Mouse (Mus musculus): ENCODE data around the gene Syce3.

The Syce3 gene

DNA sequence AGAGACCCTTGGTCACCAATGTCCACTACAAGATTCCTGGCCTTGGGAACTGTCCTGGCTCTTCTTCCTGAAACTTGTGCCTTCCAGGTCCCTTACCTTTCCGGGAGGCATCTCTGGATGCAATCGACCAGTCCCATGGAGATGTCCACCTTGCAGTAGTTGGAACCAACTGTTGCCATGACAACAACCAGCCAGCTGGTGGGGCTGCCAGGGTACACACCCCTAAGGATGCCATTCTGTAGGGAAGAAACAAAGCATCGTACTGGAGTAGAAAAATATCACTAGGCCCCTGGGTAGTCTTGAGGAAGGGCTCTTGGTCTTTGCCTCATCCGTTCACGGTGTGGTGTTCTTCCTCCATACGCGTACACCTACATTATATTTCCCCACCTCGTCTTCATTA is 14.3 kb upstream of the Syce3 start:
- DNase-seq (ENCODE audit: low read depth, low spot score): no peak

DNA sequence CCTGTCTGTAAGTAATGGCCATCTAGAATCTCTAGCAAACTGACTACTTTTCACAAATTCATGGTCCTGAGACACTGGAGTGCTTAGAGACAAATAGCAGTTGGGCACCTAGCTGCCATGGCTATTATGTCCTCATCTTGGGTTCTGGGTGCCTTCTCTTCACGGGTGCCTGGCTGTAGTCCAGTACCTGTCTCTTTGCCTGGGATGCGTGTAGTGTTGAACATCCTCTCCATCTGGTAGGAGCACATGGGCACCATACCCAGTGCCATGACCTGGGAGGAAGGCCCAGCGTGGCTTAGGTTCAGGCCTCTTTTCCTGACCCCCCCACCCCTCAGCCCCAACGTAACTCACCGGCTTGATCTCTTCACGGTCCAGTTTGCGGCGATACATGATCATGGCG is 11.6 kb upstream of the Syce3 start:
- DNase-seq (ENCODE audit: low read depth, low spot score): no peak

DNA sequence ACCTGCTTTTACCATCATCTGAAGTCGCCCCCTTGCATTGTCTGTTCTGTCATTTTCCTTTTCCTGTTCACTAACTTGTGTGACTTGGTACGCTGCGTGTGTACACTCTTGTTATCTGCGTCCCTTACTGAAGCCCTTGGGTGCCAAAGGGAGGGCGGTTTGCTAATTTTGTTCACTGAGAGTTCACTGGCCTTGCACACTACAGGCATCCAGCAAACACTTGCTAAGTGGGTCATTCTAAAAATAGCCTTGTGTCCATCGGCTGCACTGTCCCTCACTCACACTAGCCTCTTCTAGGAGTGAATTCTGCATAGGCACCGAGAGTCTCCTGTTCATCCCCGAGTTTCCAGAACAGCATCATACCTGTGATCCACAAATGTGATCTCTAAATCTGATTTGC is 5.0 kb upstream of the Syce3 start:
- DNase-seq (ENCODE audit: low read depth, low spot score): no peak

DNA sequence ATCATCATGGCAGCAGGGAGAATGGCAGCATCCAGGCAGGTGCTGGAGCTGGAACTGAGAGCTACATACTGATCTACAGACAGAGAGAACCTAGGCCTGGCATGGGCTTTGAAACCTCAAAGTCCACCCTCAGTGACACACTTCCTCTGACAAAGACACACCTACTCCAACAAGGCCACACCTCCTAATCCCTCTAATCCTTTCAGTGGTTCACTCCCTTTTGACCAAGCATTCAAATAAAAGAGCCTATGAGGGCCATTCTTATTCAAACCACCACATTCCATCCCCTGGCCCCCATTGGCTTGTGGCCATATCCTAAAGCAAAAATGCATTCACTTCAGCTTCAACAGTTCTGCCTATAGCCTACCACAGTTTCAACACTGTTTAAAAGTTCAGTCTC is 3.6 kb downstream of the Syce3 start:
- DNase-seq (ENCODE audit: low read depth, low spot score): no peak

DNA sequence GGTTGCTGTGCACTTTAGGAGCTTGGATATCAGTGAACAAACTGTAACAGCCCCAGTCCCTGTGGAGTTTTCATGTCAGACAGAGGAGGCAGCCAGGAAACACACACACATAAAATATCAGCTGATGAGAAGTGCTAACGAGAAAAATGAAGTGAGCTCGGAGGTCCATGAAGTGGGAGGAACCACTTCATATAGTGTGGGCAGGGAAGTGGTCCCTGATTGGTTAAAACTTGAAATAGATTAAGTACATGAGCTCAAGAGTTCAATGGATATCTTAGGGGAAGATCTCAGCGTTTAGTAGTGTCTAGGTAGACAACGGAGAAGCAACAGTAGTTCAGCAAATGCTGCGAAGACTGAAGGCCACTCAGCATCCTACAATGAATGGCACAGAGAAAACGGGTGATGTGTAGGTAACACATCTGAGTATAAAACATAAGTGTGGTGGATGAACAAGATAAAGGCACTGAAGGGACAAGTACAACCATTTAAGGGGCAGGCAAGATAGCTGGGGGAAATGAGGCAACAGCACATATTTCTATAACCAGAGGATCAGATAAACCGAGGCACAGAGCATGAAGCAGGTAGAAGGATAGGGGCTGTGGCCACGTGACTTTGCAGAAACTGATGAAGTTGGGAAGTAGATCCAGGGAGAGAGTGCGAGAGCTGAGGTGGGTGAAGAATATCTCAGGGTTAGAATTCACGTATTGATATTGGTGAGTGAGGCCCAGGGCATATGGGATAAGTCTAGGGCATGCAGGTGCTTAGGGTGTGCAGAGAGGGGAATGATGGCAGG is 5.3 kb downstream of the Syce3 start:
- no peak for DNase-seq (ENCODE audit: low read depth, low spot score)

DNA sequence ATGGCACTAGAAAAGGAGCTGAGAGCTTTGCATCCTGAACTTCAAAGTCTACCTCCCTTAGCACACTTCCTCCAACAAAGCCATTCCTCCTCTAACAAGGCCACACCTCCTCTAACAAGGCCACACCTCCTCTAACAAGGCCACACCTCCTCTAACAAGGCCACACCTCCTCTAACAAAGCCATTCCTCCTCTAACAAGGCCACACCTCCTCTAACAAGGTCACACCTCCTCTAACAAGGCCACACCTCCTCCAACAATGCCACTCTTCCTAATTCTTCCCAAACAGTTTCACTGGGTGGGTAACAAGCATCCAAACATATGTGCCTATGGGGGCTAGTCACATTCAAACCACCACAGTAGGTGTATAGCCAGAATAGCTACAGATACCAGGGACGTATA is 7.8 kb downstream of the Syce3 start:
- DNase-seq (ENCODE audit: low read depth, low spot score): no peak

DNA sequence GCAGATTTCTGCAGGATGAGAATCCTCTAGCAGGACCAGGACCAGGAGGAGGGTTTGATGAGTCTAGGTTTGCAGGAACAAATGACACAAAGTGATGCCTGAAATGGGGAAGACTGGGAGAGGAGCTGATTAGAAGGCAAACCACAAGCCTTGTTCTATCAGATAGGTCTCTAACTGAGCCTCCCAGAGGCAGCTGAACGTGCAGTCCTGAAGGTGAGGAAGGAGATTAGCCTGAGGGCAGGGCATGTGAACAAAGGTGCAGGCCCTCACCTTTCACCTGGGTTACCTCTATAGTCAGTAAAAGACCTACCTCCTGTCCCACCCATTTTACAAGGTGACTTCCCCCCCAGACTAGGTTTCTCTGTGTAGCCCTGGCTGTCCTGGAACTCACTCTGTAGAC is 10.6 kb downstream of the Syce3 start:
- no peak for DNase-seq (ENCODE audit: low read depth, low spot score)

DNA sequence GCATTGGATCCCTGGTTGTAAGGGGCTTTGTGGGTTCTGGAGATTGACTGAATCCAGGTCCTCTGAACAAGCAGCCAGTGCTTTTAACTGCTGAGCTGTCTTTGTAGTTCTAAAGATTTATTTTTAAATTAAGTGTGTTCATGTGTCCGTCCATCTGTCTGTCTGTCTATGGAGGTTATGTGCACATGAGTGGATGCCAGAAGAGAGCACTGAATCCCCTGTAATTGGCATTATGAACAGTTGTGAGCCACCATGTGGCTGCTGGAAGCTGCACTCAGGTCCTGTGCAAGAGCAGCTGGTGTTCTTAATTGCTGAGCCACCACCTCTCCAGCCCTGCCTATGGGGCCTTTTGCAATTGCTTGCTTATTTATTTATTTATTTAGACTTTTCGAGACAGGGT is 12.2 kb downstream of the Syce3 start:
- no peak for DNase-seq (ENCODE audit: low read depth, low spot score)

DNA sequence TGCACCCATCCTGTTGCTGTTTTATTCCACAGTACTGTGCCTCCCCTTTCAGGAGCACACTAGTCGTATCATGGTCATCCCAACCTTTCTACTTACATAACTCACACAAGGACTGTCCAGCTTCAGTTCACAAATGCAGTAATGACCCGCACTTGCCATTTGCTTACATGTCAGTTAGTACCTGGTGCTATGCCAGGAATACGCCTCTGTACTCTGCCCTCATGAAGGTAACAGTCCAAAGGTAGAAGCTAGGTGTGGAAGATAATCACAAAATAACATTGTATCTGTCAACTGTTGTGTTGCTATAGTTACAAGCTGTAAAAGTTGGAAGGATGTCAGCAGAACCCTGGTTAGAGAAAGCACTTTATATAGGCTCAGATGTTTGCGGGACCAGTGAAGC is 13.4 kb downstream of the Syce3 start:
- DNase-seq (ENCODE audit: low read depth, low spot score): no peak

DNA sequence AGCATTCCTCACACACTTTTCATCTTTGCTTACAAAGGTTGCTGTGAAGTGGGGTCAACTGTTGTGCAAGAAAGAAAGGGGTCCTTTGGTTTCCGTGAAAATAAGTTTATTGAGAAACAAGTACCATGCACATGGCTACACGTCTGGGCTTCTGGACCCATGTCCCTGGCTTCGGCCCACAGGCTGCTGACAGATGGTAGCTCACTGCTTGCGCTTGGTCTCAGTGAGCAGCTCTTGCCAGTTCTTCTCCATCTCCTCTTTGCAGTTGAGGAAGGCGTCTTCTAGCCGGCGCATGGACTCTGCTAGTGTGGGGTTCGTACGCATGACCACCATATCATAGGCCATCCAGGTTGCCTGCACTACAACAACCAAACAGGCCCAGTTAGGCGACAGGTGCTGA is 20.2 kb downstream of the Syce3 start:
- DNase-seq (ENCODE audit: low read depth, low spot score): no peak

DNA sequence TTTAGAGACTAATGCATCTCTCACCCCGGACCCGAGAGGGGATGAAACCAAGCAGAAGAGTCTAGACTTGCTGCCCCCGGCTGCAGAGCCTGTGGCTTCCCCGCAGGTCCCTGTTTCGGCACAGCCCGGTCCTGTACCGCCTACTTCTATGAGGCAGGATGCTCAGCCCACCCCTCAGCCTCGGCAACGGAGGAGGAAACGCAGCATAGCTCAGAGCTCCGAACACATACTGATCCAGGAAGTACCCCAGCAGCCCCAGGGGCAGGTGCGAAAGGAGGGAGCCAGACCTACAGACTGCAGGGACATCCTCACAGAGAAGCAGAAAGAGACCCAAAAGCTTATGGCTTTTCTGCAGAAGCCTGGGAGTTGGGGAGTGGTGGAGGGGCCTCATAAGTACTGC is 23.2 kb downstream of the Syce3 start:
- DNase-seq (ENCODE audit: low read depth, low spot score): no peak

DNA sequence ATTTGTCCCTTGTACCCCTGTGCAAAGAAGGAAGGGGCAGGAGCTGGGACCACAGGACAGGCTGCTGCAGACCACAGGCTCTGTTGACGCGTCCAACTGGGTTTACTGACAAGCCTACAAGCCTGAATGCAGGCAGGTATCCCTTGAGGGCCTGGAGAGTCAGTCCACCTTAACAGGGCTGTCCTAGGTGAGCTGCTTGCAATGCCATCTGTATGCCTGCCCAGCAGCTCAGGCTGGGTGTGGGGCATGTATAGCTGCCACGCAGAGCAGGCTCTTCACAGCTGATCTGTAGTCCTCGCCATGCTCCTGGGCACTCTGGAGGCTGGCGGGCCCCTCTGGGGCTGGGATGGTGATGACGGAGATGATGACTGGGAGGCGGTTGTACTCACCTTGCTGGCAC is 25.7 kb downstream of the Syce3 start, which contains the start of gene Klhdc7b:
Gene Klhdc7b (plus strand): TSS at position 301 of the 400 bp plus-strand sequence.
- DNase-seq (ENCODE audit: low read depth, low spot score): no peak

DNA sequence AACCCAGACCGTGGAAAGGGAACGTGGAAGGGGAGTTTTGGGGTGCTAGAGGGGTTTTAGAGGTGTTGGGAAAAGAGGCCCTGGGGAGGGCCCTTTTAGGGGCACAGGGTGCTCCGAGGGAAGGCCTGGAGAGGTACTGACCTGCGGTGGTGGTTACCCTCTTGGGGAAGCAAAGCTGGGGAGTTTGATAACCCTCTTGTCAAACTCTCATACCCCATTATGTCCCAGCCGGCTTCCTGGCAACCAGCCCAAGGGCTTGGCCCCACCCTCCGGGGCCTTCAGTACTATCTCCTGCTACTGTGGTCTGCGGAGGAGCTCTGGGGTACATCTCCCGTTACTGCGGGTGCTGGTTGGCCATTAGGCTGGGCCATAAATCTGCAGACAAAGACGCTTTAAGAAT is 30.9 kb downstream of the Syce3 start:
- no peak for DNase-seq (ENCODE audit: low read depth, low spot score)

DNA sequence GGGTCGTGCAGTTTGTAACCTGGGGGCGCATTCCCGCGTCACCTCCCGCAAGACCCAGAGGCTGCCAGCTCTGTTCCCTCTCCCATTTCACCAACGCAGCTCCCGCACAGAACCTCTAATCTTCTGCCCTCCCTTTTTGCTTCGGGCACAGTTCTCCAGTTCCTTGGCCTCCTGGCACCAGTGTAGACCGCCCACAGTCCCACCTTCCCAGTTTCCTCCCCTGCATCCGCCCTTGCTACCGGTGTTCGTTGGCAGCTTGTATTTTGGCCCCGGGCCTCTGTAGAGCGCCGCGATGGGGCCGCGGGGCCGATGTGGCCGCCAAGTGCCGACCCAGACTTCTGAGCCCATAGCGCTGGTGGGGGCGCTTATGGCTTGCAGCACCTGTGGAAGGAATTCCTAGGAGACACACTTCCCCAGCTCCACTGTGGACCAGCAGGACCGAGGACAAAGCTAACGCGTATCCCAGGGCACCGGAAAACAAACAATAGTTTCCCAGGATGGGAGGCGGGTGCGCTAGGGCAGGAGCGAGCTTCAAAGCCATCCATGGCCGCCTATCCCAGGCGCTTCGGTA is 31.4 kb downstream of the Syce3 start, which contains the start of gene Odf3b:
Gene Odf3b (minus strand): TSS at position 452 of the 571 bp plus-strand sequence.
- DNase-seq (ENCODE audit: low read depth, low spot score): no peak

DNA sequence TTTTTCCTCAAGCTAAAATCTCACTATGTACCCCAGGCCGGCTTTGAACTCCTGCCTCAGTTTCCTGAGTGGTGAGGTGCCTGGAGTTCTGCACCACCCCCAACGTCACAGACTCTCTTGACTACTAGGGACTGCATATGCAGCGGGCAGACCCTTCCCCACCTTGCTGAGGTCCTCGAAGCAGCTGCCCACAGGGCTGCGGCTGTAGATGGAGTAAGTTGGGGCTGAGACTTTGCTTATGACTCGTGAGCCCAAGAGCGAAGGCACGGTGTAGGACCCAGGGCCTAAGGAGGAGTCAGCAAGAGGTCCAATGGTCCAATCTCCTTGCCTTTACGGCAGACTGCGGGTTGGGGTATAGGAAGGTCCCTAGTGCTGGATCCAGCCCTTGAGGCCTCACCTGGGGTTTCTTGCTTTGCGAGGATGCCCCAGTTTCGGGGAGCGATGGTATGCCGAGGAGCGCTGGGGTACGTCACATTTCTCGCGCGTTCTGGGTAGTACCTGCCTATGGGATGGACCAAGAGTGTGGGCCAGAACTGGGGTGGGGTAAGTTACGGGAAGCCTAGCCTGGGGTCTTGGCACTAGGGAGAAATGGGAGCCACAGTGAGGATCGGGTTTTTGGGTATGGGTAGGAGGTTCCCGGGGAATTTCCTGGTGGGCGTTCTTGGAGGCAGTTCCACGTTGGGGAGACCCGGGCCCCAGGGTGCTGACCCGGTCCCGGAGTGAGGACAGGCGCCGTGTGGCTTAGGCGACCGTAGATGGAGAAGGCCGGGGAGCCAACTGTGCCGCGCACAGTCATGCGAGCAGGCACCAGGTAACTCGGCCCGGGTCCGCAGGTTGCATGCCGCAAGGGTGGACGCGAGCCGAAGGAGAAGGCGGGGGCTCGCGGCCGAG is 32.1 kb downstream of the Syce3 start:
- no peak for DNase-seq (ENCODE audit: low read depth, low spot score)

DNA sequence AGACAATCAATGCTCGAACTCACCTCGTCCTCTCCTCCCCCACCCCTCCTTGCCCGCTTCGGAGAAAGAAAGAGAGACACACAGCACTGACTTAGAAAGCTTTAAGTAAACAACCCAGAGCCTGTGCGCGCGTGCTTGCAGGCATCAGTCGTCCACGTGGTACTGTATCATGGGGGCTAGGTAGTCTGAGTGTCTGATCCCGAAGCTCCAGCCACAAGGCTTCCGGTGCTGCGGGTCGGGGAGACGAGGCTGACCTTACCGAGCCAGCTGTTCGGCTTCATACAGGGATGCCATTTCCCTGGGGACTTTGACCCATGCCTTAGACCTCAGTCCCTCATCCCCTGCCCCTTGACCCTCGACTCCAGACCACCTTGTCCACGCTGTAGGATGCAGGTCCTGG is 32.9 kb downstream of the Syce3 start:
- DNase-seq (ENCODE audit: low read depth, low spot score): no peak

DNA sequence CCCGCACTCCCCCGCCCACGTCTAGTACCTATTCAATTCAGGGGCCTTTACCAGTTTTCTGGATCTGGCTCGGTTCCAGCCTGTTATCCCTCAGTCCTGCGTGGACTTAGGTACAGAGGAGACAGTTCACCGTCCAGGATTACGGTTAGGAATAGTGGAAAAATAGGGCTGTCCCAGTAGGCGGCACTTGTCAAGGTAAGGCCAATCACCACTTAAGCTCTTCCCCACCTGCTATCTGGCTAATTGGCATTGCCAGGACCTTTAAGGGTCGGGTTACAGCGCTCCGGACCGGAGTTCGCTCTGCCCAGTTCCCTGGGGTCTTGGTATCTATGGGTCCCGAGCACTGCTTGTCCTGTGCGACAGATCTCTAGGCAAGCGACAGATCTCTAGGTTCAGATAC is 33.3 kb downstream of the Syce3 start, which contains the start of gene Tymp:
Gene Tymp (minus strand): TSS at position 83 of the 400 bp plus-strand sequence.
- DNase-seq (ENCODE audit: low read depth, low spot score): no peak

DNA sequence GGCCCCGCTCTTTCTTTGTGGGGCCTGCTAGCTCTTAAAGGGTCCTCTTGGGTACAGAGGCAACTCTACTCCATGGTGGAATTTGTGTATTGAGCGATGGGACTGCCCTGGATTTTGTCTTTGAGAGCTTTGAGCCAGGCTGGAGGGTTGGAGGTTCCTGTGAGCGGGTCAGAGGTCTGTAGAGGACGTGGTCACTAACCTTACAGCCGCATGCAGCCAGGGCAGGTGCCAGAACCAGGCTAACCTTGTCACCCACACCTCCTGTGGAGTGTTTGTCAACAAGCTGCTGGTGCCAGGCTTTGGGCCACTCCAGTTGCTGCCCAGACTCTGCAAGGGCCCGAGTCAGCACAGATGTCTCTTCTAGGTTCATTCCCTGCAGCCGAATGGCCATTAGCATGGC is 34.3 kb downstream of the Syce3 start:
- DNase-seq (ENCODE audit: low read depth, low spot score): no peak

DNA sequence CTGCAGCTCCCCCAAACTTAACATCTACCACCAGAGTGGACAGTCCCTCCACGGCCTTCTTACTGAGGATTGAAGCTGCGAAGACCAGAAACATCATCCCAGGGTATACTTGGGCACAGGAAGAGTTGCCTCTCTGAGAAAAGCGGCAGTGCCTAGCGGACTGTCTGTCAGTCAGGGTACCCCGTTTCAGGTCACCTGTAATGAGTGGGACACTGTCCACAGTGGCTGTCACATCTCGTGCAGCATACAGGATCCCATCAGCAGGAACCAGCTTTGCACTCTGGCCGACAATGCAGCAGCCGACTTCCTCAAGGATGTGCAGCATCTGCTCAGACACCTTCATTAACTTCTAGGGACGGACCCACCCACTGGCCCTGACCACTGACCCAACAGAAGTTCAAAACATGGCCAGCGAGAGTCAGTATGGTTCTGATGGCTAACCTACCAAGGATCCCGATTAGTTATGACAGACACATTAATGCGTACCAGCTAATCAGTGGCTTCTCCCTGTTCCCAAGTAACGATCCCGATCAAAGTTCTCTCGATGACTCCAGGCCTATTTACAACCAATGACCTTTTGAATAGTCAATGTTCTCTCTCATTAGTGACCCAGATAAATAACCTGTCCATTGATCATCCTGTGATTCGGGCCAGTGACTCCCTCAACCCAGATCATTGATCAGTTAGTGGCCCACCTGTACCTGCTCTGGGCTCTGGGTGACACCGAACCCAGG is 35.3 kb downstream of the Syce3 start:
- no peak for DNase-seq (ENCODE audit: low read depth, low spot score)

DNA sequence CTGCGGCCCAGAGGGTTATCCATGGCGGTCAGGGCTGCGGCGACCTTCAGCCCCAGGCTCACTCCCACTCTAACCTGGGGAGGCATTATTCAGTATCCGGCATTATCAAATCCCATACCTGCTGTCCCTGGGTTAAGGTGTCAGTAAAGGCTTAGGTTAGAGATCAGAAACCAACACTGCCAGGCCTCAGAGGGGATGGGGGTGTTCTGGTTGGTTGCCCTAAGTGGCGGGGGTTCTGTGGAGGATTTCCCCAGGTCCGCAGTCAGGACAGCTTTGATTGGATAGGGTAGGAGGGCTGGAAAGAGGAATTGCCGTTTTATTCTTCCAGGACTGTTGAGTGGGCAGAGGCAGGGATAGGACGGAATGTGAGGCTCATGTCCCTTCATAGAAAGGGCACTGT is 36.0 kb downstream of the Syce3 start:
- no peak for DNase-seq (ENCODE audit: low read depth, low spot score)

DNA sequence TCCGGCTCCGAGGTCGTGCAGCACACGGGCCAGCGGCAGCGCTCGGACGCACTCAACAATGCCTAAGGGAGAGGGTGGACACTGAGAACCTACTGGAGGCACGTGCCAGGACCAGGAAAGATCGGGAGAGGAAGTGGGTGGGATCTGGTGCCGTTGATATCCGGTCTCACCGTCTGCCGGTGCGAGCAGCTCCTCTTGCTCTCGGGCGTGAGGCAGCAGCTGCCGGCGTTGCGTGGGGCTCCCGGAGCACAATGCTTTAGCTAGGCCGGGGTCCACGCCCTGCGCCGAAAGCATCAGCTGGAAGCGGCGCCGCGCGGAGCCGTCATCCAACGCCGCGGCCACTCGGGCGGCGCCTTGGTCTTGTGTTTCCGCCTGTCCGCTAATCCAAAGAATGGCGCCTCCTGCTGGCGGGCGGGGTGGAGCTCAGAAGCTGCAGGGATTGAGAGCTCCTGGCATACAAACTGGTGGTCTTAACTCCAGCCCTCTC is 36.5 kb downstream of the Syce3 start, which contains the start of gene Sco2:
Gene Sco2 (minus strand): TSS at position 85 of the 487 bp plus-strand sequence.
- DNase-seq (ENCODE audit: low read depth, low spot score): peak; percentile 91
